Mouse (Mus musculus): ENCODE data around the gene Ky. TPM values are rescaled to one million over a fixed set of nuclear protein-coding genes. Genes with fewer than 3 reads are reported as not detected.

The Ky gene
- total RNA-seq, 2 experiments from 2014 or later = 13.2 to 26.4 TPM

DNA sequence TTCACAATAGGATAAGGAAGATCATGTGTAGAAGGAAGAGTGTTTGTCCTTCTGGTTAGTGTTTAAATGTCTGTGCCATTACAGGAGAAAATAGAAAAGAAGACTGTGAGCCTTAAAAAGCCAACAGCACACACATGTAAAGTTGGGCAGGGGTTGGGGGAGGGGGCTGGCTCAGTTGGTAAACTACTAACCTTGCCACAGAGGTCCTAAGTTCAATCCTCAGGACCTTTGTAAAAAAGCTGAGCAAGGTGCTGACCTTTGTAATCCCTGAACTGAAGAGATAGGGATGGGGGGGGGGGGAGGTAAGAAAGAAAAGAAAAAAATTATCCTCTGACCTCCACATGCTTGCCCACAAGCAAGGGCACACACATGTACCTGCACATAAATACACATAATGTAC is 5.8 kb upstream of the Ky start:
- DNase-seq (ENCODE audit: low spot score) = no peak
- intact Hi-C loops (cut with DNase I) = no loop called here

DNA sequence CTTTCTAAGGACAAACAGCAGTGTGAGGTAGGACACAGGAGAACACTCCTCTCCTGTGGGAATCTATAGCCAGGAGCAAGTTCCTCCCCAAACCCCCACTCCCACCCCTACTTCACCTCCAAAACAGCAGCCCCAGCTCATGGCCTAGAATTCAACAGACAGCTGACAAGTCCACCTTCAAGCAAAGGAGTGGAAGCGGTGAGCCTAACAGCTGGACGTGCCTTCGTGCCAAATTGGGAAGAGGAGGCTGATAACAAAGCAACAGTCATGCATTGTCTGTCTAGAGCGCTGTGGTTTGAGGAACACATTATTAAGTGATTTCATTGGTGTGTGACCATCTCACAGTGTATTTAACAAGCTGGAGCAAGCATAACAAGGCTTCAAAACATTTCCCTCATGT is 4.4 kb upstream of the Ky start:
- no peak for DNase-seq (ENCODE audit: low spot score)
- intact Hi-C loops (cut with DNase I) = no loop called here

DNA sequence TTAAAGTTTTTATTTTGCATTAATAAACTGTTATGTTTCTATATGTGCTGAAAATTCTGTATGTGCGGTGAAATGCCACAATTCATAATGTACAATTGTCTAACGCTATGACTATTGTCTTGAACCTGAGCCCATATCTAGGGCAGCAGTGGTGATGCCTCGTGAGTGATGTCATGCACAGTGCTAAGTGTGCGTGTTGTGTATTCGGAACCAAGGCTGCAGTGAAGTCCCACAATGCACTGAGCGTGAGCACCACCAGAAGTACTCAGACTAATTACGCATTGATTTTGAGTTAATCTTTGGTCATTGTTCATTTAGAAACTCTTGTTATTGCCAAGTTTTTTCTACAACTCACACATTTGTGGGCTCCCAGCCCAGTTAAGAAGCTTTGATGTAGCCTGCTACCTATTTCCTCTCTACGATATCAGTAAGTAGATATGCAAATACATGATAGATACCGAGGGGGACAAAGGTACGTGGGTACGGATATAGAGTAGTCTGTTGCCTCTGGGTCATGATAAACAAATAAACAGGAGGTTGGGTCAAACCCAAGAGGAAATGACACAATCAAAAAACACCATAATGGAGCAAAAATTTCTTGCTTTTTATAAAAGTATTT is 3.4 kb upstream of the Ky start:
- intact Hi-C loops (cut with DNase I) = no loop called here
- no peak for DNase-seq (ENCODE audit: low spot score)

DNA sequence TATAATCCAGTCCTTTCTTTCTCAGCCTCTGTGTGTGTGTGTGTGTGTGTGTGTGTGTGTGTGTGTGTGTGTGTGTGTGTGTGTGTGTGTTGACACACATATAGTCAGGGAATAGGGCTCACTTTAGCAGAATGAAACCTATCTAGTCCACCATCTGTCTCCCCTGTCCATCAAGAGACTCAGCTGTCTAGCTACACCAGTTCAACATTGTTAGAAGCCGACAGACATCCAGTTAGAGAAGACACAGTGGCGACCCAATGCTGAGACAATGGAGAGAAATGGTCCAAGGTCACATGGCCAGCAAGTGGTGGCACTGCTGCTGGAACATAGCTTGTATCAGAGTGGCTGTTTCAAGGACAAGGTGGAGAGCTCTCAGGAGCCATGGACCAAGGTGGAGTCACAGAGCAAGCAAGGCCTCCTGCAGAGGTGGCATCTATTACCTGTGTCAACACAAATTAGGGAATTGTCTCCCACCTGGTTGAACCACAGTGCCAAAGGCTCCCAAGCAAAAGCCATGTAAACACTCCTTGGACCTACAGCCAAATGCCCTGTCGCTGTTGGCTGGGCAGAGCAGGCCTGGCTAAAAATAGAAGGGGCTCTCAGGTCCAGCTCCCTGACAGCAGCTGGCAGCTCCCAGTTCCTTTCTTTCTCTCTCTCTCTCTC is 703 bp upstream of the Ky start:
- DNase-seq (ENCODE audit: low spot score) = no peak
- intact Hi-C loops (cut with DNase I) = no loop called here

DNA sequence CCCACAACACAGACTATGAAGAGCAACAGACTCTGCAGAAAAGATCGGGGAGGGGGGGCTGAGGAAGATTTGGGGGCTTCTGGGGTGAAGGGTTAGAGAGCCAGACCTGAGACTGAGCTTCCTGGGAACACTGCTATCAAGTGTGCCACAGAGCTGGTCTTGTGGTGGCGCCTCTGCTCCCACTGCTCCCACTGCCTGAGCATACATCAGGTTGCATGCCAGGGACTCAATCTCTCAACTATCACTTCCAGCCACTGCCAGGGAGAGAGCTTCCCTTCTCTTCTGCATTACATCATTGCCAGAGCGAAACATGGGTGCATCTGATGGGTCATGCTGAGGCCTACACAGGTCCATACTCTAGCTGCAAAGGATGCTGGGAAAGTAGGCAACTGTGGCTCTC is 2.8 kb downstream of the Ky start:
- intact Hi-C loops (cut with DNase I) = no loop called here
- DNase-seq (ENCODE audit: low spot score) = no peak

DNA sequence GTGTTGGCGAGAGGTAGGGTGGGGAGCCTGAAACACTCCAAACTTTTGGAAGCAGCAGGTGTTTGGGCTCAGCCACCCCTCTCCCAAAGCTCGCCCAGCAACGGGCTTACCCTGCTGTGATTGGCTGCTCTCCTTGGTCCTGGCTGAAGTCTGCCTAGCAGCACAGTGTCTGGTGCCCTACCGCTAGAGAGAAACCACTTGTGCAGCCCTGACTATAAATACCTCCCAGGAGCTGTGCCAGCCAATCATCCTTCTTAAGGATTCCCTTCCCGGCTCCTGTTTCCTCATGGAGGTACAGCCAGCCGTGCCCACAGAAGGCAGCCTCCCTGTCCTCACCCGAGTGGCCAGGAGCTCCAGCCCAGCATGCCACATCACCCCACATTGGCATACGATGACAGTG is 5.9 kb downstream of the Ky start:
- DNase-seq (ENCODE audit: low spot score) = peak; percentile 31
- intact Hi-C loops (cut with DNase I) = loop anchor here (5.0 kb wide), 1 partner anchor 109 kb away; no protein-coding TSS in a partner anchor

DNA sequence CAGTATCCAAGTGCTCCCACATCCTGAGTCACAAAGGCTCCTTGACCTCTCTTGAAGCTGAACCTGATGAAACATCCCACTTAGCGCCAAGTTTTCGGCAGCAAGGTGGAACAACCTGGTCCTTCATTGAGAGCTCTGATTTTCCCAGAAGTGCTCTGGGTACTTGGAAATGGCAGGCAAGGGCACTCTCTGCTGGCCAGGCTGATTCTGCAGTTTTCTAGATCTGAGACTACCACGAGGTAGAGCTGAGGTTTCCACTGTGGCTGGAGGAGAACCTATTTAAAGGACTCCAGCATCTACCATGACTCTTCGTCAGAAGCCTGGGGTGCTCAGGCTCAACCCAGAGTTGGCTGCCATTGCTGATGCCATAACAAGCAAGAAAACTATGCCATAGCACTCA is 8.0 kb downstream of the Ky start:
- intact Hi-C loops (cut with DNase I) = loop anchor here (5.0 kb wide), 1 partner anchor 111 kb away; no protein-coding TSS in a partner anchor
- DNase-seq (ENCODE audit: low spot score) = no peak

DNA sequence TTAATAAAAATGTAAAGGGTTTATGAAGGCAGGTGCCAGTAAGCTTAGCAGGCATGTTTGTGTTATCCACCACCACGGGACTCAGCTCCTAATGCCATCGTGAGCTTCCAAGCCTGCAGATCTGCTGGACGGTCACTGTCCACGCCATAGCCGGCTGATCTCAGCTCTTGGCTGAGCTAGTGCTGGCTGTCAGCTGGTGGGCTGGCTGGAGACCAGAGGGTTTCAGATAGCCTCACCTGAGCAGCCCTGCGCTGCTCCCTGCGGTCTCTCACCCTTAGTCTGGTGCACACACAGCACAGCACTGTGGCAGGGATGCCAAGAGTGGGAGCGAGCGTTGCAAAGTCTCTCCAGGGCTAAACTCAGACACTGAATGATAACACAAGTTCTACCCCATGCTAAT is 12.9 kb downstream of the Ky start:
- peak; percentile 16 for DNase-seq (ENCODE audit: low spot score)
- intact Hi-C loops (cut with DNase I) = no loop called here

DNA sequence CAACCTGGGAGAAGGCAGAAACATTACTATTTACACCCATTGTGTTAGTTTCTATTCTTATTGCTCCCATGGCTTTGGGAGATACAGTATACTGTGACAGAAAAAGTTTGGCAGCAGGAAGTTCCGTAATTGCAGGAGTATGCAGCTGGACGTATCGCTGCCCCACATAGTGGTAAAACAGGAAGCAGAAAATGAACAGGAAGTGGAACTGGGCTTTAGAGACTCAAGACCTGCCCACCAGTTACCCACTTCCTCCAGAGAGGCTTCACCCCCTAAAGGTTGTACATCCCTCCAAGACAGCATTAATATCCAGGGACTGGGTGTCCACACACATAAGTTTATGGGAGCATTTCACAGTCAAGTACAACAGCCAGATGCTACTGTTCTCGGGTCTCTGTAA is 15.8 kb downstream of the Ky start:
- no peak for DNase-seq (ENCODE audit: low spot score)
- intact Hi-C loops (cut with DNase I) = no loop called here

DNA sequence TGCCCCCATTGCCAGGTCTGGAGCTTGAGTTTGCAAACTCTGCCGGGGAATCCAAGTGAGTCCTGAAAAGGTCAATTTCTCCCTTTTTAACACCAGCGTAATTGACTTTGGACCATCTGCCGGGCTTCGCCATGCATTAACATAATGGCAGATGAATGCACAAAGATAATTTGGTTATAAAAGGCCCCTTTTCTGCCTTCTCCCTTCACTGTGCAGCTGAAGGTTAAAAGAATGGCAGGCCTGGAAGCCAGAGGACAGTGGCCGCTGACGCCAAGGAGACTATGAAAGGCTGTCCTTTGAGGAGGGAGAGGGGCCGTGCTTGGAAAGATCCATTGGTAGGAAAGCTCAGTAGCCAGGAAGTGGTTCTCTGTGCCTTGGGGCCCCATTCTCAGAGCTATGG is 22.6 kb downstream of the Ky start:
- no peak for DNase-seq (ENCODE audit: low spot score)
- intact Hi-C loops (cut with DNase I) = no loop called here

DNA sequence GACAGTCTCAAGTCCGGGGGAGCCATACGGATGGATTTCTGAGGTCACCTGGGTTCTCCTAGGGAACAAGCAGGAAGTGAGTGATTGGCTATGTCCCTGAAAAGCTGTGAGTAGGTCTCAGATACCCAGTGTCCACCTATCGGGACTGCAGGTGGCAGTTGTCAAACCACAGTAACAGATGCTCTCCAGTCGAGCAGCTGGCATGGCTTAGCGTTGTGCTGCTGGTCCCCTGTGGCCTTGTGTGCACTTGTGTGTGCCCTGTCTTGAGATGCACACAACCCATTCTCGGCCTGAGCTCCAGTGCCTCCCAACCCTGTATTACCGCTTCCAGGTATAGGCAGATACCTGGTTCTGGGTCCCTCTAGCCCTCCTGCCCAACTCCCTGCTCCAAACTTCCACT is 23.0 kb downstream of the Ky start:
- intact Hi-C loops (cut with DNase I) = no loop called here
- no peak for DNase-seq (ENCODE audit: low spot score)

DNA sequence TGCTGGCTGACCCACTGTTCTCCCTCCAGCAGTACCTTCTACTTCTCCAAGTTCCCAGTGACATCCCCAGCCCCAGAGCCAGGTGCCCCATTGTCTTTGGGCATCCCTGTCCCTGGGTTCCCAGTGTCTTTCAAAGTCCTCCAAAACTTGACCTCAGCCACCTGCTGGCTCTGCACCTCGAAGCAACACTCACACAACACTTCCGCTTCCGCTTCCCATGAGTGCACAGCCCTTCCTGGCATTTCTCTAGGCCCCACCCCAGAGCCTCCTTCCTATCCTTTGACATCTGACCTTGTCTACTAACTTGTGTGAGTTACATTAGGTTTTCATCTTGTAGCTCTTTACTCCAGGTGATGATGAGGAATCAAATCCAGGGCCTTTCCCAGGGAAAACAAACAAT is 23.5 kb downstream of the Ky start:
- DNase-seq (ENCODE audit: low spot score) = no peak
- intact Hi-C loops (cut with DNase I) = no loop called here

DNA sequence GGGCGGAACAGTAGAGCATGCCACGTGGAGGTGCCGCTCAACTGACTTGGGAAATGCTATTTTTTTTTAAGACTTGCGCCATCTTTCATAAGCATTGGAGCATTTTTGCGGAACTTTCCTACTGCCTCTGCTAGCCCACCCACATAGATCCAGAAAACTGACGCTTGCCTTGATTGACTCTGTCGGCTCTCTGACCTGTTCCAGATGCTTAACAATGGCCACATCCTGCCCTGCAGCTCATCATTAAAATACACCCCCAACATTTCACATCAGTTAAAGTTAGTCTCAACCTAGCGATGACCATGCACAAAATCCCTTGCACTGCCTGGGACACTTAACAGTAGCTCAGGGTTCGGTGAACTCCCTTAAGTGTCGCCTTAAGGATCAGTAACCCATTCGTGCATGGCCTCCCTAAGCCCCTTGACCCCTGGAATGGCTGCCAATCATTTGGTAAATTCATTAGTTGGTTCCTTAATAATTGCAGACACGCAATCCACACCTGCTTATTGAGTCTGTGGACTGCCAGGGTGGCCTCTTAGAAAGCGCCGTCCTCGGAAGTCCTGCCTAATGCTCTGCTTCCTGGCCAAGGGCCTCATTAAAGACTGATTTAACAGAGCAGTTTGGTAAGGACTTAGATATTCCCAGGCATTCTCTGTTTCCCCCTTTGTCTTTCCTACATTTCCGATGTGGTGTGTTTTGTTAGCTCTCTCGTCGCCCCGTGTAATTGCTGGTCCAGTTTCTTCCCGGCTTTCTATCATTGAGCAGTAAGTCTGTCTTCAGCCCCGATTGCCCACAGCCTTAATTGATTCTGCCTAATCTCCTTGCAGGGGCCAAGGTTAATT is 25.7 kb downstream of the Ky start:
- intact Hi-C loops (cut with DNase I) = no loop called here
- no peak for DNase-seq (ENCODE audit: low spot score)

DNA sequence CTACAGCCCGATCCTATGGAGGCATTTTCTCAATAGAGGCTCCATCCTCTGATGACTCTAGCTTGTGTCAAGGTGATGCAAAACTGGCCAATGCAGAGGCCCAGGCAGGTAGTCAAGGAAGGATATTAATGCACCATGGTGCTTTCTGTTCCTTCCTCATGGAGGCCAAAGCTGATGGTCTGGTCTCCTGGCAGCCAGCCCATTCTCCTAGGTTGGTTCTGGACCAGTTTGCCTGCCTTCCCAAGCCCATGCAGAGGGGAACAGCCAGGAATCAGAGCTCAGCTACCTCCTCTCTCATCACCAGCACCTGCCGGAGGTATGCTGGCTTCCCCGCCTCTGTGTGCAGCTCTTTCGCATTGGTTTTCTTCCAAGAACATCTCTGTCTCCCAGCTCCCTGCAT is 31.4 kb downstream of the Ky start:
- no peak for DNase-seq (ENCODE audit: low spot score)
- intact Hi-C loops (cut with DNase I) = no loop called here

DNA sequence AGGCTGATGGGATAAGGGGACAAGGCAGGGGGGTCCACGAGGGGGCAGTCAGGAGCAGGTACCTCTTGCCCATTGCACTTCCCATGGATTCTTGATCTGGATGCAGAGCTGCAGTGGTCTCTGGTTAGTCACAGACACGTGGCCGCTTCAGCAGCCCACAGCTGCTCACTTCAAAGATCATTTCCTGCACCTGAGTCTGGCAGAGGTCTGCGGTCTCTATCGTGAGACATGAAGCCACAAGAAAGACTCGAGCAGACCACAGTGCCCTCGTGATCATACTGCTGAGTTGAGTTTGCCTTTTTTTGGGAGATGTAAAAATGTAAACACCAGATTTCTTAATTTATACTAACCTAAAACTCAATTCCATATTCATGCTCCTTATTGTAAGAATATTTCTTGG is 34.1 kb downstream of the Ky start:
- DNase-seq (ENCODE audit: low spot score) = no peak
- intact Hi-C loops (cut with DNase I) = loop anchor here (10.0 kb wide), 1 partner anchor 1235 kb away; no protein-coding TSS in a partner anchor

DNA sequence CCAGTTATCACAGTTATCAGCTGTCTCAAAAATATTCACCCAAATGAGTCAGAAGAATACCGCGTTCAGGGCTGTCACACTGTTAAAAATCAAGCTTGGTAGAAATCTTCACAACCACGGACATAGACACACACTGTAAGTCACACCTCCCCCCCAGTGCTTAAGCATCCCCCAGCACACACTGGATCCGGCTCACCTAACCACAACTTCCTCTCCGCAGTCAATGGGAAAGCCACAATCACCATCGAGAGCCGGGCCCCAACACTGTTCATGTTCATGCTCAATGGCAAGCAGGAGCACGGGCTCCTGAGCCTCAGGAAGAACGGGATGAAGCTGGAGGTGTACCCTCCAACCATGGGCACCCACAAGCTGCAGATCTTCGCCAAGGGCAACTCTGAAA is 36.1 kb downstream of the Ky start:
- DNase-seq (ENCODE audit: low spot score) = no peak
- intact Hi-C loops (cut with DNase I) = loop anchor here (10.0 kb wide), 1 partner anchor 1237 kb away; no protein-coding TSS in a partner anchor

DNA sequence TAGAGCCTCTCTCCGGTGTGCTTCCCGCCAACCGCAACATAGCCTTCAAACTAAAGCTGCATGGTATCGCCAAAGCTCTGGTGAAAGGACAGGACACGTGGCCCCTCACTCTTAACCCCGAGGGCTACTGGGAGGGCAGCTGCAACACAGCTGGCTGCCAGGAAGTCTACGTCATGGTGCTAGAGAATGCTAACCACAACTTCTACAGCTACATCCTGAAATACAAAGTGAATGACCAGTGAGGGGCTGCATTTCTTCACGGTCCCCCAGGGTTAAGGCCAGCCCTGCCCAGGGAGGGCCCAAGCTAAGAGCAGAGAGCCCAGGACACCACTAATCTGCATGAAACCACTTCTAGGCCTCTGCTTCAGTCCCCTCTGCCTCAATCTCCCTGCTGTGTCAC is 37.0 kb downstream of the Ky start:
- DNase-seq (ENCODE audit: low spot score) = no peak
- intact Hi-C loops (cut with DNase I) = loop anchor here (10.0 kb wide), 1 partner anchor 1238 kb away; no protein-coding TSS in a partner anchor

DNA sequence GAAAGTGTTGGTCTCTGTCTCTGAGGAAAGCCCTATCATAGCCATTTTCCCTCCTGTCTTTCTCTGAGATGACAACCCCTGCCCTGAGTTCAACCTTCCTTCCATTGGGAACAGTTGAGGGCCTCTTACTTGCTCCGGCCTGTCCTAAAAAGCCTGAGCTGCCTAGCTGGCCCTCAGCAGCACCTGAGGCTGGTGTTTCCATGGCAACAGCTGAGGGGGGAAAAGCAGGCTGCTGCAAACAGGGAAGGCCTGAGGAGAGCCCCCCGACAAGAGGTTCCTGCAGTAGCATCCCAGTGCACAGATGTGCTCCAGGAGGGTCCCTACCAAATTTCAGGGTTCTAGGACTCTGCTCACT is 38.2 kb downstream of the Ky start:
- no peak for DNase-seq (ENCODE audit: low spot score)
- intact Hi-C loops (cut with DNase I) = loop anchor here (2.0 to 10.0 kb wide), 3 partner anchors 141 to 1239 kb away; no protein-coding TSS in a partner anchor

DNA sequence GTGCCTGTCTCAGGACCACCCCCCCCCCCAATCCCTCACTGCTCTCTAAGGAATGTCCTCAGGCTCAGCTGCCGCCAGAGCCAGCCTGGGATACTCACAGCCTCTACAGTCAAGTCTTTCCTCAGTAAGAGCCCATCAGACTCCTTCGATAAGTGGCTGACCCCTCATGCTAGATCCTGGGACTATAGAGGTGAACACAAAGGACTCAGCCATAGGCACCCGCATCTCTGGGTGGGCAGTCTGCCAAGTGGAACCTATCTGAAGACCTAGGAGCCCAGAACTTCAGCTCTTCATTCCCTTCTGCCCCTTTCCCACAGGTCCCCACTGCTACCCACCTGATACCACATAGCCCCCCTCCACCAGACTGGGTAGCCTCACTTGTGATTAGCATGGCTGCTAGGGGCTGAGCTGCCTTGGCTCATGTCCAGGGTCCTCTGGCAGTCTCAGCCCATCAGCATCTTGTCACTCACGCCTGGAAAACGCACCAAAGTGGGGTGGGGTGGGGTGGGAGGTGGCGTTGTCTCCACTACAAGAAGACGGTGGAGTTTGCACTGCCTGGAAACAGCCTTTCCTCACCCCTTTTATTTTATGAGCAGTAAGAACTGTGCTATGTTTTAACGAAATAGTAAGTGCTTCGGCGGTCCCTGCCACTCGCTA is 38.7 kb downstream of the Ky start:
- DNase-seq (ENCODE audit: low spot score) = no peak
- intact Hi-C loops (cut with DNase I) = loop anchor here (2.0 to 10.0 kb wide), 3 partner anchors 141 to 1239 kb away; no protein-coding TSS in a partner anchor

DNA sequence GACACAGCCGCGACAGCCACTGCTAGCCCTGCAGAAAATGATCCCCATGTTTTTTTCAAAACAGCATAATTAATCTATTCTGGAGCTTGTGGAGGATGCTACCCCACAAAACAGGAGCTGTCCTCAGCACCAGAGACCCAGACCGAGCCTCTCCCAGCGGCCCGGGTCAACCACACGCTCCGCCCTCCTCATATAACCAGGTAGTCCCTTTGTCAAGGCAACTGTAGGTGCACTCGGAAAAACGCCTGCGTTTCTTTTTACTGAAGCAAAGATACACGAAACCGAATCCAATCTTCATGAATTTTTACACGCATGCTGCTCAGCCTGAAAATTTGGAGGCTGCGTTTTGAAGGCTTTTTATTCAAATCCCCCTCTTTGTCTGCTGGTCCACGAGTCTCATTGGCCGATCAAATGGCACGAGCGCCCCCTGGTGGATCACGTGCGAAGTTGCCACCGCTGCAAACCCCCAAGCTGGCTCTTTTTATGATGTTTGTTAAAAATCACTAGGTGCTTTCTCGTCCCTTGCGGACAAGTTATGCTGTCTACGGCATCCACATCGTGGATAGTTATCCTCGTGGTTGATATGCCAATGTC is 39.3 kb downstream of the Ky start:
- intact Hi-C loops (cut with DNase I) = loop anchor here (2.0 to 10.0 kb wide), 4 partner anchors 68 to 1240 kb away; no protein-coding TSS in a partner anchor
- peak; percentile 35 for DNase-seq (ENCODE audit: low spot score)

Measured in heart, postnatal 25 days (tissue).